Mouse (Mus musculus) hematopoietic stem cell, adult 5-6 weeks (primary cell): Measurements from ENCODE around the gene Cnr1. TPM values are rescaled to one million over a fixed set of nuclear protein-coding genes. Genes with fewer than 3 reads are reported as not detected.

ENCODE experiments used
- ATAC-seq, 2 experiments: fragments of 125-278 bp in 1 of 2; replicated peaks in 1 of 2; 2 replicates each; pipeline ENCODE4 v1.8.0; 2016 to 2017; ENCODE audit warnings: inconsistent platforms in 2 of 2, mild to moderate bottlenecking in 2 of 2, moderate number of reproducible peaks in 2 of 2, low read depth in 1 of 2, moderate TSS enrichment in 1 of 2; ENCODE audit not compliant: low FRiP score in 2 of 2, poor library complexity in 2 of 2, severe bottlenecking in 2 of 2, insufficient read depth in 1 of 2, low TSS enrichment in 1 of 2
- total RNA-seq: library from RNA; stranded (forward); fragments of 172-1452, 232-1000 nt; gene quantifications from 2 replicates; pipeline ENCODE4 v1.2.3, GENCODE M21; 2017

Gene Cnr1
- total RNA-seq = 0.50 and 0.75 TPM in 2 replicates

DNA sequence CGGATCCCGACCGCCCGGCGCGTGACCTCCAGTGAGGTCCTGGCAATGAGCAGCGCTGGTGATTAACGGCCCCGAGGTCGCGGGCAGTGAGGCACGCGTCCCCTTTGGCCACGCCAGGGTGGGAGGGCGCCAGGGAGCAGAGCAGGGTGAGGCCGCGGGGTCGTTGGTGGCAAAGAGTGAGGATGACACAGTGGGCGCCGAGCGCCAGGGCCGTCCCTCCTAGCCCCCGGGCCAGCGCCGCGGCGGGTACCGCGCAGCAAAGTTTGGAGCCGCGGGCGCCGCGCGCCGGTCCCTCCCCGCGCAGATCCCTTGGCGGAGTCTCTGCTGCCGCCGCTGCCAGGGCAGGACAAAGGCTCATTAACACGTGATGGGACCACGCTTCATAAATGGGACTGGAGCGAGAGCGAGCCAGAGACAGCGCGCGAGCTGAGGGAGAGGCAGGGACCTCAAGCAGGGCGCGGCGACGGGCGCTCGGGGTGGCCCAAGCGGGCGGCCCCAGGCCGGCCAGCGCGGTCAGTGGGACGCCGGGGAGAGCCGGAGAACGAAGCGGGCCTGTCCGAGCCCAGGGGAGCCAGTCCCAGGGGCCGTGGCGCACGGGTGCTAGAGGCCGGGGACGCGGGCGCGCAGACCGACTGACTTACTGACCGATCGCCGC, at the start of gene Cnr1:
Cnr1 (plus strand) TSS at position 360 of the 655 bp plus-strand sequence.
- ATAC-seq = peak; percentile 67 to 73

DNA sequence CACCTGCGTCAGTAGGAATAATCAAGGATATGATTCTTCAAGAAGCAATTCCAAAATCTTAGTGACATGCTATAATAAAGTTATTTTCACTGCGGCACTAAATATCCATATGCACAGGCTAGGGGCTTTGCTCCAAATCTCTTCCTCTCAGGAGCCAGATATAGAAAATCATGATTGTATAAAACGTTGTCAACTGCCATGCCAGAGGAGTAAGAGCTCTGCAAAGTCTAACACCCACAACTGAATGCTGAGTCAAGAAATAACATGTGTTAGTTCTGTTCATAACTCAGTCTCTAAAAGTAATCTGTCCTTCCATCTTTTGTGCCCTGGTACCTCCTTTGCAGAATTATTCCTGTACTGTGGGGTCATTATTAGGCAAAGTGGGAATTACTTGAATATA, 44.4 kb upstream of the Cnr1 start:
- ATAC-seq = no peak

DNA sequence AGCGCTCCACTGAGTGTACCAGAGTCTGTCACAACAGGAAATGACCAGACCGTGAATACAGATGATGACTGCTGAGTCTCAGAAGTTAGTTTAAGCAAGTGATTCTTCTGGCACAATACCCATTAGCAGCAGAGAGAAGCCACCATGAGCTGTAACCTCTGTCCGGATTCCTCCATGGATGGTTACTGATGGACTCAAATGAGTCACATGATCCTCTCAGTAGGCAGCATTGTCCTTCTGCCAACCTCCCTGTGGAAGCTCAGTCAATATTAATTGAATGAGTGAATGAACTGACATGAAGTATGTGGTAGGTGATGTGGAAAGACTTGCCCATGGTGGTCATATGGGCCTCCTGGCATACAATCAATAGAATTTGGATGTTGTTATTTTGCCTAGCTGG, 38.4 kb upstream of the Cnr1 start:
- ATAC-seq = no peak

DNA sequence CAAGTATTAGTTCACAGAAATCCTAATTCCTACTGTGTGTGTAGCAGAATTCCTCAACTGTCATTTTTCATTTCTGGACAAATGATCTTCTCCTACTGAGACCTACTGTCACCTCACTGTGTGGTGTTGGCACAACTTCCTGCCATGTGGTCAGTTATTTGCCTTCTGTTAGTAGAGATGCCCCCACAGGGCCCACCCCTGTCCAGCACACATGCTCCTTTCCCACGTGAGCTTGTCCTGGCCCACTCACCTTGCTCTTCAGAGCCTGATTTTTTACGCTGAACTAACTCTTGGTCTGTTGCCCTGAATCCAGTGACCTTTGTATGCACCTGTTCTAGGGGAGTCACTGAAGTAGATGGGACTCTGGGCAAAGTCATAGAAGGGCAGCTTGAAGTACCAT, 34.4 kb upstream of the Cnr1 start:
- no peak for ATAC-seq

DNA sequence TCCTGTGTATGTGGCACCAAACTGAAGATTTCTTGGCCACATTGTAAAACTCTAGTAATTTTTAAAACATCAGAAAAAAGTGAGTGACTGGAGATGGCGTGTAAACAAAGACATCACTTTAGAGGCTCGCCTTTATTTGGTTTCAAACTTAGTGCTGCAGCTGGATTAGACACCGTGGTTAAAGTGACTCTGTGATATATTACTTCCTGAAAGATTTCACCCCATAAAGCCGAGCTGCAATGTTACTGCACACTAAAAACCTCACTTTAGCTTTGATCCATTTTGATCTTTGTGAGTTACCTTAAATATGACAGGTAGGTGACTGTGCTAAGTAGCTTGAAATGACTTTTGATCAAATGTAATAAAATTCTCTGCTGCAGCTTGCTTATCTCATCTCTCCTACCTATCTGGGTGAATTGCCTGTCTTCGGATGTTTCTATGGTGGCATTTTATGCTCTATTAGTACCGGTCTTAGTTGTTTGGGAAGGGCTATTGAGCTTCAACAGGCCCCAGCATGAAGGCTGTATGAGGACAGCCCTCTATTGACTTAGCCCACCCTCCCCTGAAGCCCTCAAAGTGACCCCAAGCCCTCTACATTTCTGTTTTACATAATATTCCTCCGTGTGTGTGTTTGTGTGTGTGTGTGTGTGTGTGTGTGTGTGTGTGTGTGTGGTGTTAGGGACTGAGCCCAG, 32.1 kb upstream of the Cnr1 start:
- ATAC-seq = peak; percentile 32 to 40; a peak in 1 of 4 replicates

DNA sequence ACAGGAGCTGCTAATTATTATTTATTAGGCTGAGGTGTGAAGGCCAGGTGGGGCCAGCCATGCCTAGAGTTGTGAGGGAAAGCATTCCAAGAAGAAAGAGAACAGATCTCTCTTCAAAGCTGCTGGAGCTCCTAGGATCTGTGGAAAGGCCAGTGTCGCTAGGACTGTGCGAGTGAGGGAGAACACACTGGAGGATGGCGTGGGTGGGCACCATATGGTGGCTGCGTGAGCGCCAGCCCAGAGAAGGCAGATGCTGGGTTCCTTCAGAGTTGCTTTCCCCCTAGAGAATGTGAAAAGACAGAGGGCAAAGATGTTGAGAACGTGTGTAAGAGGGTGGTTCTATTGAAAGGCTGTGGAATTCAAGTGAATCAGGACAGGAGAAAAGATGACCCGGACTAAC, 30.6 kb upstream of the Cnr1 start:
- no peak for ATAC-seq

DNA sequence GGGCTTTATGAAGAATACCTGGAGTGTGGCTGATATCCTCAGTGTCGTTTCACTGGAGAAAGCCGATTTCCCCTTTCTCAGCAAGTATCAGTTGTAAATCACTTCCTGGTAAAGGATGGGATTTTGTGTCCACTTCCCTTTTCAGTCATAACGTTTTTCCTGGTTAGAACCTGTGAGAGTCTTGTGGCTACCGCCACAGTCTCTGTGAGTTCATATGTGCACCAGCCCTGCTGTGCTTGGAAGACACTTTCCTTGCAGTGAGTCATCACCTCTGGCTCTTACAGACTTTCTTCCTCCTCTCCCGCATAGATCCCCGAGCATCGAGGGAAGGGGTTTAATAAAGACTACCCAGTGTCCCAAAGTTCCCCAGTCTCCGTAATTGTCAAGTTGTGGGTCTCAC, 29.3 kb upstream of the Cnr1 start:
- peak; percentile 67 to 80 for ATAC-seq

DNA sequence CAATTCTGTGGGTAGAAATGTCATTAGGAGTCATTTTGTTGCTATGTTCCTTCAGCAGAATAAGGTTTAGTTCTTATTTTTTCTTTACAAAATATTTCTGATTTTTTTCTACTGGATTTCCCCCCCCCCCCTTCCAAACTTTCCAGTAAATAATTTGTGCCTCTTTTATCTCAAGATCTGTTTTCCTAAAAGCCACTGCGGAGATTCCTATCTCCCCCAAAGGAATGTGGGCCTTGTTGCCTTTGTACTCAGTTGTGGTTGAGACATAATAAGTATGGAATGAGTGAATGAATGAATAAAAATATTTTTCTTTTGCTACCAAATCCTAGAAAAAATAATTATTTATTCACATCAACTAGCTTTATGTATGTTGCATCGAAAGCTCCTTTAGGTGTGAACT, 28.9 kb upstream of the Cnr1 start:
- no peak for ATAC-seq

DNA sequence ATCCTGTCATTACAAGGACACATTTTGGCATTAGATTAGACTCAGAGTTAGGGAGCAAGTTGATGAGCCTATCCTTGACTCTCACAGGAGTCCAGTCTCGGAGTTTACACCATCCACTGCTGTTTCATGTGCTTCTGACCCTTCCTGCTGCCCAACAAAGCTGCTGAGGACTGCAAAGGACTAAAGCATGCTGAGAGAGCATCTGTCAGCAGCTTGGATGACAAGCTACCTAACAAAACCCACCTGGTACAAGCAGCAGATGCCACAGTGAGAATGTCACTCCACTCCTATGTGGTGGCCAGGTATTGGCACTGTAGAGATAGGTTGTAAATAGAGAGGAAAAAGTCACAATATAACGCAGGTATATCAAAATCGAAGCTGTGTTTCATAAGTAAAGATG, 22.7 kb upstream of the Cnr1 start:
- no peak for ATAC-seq

DNA sequence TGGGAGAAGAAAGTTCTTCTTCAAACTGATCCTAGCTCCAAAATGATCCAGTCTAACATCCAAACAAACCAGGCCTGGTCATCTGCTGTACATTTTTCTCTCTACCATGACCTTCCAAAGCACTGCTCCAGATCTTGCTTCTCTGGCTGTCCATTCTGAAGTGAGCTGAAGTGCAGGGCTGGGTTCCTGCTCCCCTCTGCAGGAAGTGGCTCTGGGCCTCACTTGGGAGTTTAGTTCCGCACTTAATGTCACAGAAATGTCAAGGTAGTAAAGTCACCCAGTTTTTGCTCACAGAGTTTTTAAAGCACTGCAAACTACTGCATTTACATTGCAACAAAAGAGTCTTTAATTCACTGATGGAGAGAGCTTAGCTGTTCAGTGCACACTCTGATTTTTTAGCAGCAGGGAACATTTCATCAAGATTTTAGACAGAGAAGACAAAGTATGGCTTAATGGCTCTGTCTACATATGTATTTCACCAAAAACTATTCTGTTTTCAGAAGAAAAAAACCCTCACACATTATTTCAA, 20.5 kb upstream of the Cnr1 start:
- peak; percentile 72 to 86; a peak in 3 of 4 replicates for ATAC-seq

DNA sequence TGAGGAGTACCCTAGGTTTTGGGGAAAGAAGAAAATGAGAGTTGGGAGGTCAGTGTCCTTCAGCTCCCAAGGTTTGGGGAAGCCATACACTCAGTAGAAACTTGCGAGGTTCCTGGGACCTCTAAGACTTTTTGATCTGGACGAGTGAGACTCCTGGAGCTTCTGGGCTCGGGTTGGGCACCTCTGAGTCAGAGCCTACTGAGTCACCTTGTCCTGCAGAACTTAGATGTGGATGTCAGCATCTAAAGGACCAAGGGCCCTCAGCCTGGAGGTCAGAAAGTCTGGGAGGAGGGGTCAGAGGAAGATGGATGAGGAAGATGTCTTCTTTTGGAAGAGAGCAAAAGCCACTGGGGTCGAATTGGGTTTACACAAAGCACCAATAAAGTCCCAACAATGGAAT, 19.6 kb upstream of the Cnr1 start:
- no peak for ATAC-seq

DNA sequence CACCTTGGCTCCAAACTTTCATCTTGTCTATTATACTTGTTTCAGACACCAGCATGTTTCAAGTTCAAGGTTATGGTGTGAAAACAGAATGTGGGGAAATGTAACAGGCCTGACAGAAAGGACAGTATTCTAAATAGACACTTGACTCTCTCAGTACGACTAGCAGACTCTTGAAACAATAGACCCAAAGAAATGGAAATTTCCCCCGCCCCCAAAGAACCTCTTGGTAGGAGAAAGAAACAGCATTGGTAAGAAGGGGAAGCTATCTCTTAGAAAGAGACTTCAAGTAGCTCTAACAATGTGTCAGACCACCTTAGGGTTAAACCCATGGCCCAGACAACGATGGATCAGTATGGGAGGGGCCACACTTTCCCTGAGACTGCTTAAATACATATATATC, 15.6 kb upstream of the Cnr1 start:
- no peak for ATAC-seq

DNA sequence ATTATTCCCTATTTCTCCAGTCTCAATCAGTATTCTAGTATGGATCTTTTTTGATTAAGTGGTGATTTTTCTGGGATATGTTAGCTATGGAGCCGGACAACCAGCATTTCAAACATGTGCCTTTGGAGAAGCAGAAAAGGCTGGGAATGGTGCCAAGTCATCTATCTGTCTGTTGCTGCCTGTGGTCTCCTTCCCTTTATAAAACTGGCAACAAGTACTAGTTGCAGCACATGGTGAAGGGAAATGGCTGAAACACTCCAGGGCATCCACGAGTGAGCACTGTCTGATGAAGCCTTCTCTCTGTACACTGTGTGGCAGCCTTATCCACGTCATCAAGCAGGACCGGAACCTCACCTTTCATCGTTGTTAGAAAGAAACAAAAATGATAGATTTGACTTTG, 8.7 kb upstream of the Cnr1 start:
- no peak for ATAC-seq

DNA sequence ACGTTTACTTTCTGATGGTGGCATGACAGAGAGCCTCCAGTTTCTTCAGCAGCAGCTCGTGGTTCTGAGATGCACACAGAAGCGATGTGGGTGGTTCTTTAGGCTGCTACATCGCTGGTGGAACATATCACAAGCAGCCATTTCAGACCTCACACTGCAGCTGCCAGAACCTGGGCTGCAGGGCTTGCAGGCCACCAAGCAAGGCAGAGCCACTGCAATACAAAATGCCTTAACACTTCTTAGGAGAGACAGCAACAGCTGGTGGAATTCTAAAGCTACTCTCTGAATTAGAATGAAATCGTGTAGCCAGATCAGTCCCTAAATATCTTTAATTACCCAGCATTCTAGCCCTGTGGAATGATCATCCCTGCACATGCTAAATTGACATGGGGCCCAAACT, 3.6 kb upstream of the Cnr1 start:
- no peak for ATAC-seq

DNA sequence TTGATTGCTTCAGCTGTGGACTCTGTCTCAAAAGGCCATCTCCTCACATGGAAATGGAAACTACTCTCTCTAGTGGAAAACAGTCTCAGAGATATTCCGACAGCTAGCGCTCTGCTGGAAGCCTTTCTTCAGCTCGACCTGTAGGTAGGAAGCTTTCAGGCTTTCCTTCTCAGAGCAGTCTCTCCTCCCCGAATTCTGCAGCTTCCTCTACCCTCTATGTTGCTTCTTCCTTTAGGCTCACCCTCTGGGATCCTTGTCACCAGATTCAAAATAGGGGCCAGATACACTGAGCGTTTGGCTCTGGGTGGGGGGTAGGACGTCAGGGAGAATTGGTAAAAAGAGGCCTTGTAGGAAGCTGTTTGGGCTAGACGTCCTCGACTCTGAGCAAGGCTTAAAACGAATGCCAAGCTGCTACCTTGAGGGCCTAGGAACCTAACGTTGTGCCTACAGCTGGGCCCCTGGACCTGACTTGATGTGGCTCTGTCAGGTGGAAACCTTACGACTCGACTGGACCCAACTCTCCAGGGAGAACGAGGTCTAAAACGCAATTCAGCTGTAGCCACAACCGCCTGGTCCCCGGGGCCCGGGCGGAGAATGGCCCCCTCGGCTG, 1.1 kb upstream of the Cnr1 start:
- ATAC-seq = no peak; a peak in 1 of 4 replicates

DNA sequence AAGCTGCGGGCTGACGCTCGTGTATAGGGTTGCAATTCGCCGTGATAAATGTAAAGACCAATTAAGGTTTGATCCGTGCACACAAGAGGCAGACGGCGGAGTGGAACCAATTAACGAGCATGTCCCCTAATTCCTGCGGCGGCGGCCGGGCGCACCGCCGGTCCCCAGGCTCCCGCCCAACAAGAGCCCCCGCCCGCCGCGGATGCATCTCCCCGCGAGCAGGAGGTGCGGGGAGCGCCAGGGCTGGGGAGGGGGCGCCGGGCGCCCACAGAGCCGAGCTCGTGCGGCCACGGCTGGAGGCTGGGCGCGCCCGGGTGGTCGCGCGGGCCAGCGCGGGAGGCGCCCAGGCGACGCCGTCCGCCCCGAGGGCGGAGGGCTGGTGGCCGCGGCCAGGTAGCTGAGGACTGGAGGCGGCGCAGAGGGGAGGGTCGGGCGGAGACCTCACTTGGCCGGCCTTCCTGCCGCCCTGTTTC, 596 bp upstream of the Cnr1 start:
- ATAC-seq = no peak

DNA sequence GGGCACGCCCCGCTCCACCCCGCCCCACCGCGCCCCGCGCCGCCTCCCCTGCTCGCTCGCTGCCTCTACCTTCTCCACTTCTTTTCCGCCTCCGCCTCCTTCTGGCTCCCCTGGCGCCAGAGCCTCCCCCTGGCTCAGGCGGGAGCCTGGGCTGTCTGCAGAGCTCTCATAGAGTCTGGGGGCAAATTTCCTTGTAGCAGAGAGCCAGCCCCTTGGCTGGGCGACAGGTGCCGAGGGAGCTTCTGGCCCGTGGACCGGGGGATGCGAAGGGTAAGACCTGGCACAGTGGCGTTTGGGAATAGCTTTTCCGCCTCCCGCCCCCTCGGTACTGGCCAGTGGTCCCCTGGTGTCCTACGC, 474 bp downstream of the Cnr1 start:
- peak; percentile 38 to 51; a peak in 3 of 4 replicates for ATAC-seq

DNA sequence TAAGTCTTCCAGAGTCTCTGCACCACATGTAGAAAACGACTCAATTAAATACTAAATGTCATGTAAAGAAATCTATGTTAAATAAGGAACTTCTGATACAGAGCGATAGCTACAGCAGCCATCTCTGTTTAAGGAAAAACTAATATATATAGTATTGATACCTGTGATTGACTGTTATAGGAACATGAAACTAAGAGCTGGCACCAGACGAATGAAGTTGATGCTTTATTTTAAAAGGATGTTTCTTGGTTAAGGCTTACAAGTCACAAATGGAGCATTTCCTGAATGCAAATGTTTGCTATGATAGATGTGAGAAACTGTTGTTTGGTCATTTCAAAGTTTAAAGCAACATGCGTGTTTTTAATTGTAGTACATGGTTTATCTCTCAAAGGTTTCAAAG, 1.1 kb downstream of the Cnr1 start:
- ATAC-seq = no peak
